Mouse (Mus musculus): Measurements from ENCODE around the gene Ift172. TPM values are rescaled to one million over a fixed set of nuclear protein-coding genes. Genes with fewer than 3 reads are reported as not detected.
A peak's percentile ranks its signal among the peaks of the same experiment; 100 is the strongest.

Ift172 gene
- 10 to 100 TPM; 39.7 to 41.8 TPM for total RNA-seq (2021)

GRCm38 (mm10) chr5:31290521-31291360, at the start of gene Ift172:
Gene Ift172, minus strand, starts transcription at chr5:31291116.
- intact Hi-C loops (cut with DNase I): loop anchor here (5.0 to 10.0 kb wide), 3 partner anchors 48 to 174 kb away; partner anchors contain the start of genes Gm29609, Gm9970 and Nrbp1

DNA sequence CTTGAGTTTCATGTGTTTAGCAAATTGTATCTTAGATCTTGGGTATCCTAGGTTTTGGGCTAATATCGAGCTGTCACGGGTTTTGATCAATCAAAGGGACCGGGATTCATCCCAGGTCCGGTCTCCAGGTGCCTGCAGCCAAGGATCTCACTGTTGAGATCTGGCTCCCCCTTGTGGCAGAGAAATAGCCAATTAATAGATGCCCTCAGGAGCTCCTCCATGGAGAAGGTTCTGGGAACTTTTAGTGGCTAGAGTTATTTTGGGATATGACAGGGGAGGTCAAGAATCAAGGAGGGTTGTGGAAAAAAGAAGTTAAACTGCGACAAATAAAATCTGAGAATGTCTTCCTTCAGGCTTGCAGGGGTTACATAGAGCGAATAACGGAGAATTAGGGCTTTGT, 37.3 kb upstream of the Ift172 start:
- intact Hi-C loops (cut with DNase I): loop anchor here (5.0 kb wide), 1 partner anchor 111 kb away; no protein-coding TSS in a partner anchor
- DNase-seq (ENCODE audit: low spot score): peak; percentile 6

More at GRCm38 (mm10) chr5:31290521-31291360, at the start of gene Ift172:
- DNase-seq (ENCODE audit: low spot score): peak; percentile 94

DNA sequence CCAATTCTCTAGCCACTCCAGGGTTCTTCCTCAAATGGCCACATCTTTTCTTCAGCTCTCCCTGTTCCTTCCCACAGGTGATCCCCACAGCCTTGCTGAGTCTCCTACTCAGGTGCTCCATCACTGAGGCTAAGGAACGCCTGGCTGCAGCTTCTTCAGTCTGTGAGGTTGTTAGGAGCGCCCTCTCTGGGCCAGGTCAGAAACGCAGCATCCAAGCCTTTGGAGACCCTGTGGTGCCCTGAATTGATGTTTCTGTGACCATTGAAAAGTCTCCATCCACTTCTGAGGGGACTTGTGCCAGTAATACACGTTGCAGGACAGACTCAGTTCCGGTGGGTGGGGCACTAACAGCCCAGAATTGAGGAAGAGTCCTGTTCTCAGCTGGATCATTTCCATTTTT, 35.9 kb upstream of the Ift172 start:
- intact Hi-C loops (cut with DNase I): loop anchor here (5.0 kb wide), 1 partner anchor 110 kb away; no protein-coding TSS in a partner anchor
- no peak for DNase-seq (ENCODE audit: low spot score)

DNA sequence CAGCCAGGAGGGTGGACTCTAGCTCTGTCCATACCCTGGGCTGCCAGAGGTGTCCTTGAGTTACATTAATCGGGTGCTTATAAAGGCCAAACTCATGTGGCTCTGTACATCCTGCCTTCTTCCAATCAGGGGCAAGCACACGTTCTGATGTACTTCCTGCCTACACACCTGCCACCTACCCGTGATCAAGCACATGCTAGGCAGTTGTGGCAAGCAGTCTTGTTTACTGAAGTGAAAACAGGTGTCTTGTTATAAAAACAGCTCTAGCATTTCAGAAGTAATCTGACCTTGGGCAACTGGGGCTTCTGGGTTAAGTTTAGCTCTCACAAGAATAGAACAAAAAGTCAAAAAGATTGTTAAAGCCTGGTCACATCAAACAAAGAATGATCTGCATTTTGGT, 33.2 kb upstream of the Ift172 start:
- intact Hi-C loops (cut with DNase I): no loop called here
- no peak for DNase-seq (ENCODE audit: low spot score)

GRCm38 (mm10) chr5:31322776-31323175, 31.9 kb upstream of the Ift172 start:
- DNase-seq (ENCODE audit: low spot score): no peak
- intact Hi-C loops (cut with DNase I): no loop called here

DNA sequence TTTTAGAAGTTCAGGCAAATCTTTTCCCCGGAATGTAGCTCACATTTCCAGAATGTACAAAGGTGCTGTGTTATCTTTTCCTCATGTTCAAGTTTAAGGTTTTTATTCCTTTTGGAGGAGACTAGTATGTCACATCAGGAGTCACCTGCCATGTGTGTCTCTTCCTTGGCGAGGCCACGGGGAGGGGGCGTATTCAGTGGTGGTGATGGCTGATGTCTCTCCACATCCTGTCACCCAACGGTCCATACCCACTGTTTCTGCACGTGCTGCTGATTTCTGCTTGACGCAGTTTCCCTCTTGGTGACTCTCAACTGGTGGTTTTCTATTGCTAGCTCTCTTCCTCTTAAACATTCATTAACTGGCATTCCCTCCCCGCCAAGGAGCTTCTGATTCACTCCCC, 21.9 kb upstream of the Ift172 start:
- intact Hi-C loops (cut with DNase I): no loop called here

DNA sequence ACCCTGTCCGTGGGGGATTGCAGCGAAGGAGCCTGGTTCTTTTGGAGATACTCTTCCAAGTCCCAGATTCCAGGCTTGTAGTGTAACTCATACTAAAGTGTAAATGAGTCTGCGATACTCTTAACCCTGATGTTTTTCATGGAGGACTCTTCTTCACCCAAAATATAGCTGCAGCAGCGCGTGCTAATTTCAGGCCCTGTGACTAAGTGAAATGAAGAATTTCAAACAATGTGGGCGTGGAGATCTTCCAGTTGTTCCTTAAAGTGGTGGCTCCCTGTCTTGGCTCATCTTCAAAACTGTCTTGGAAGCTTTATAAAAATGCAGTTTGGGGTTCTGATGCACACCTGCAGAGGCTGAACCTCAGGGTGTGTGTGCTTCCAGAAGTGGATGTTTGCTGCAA, 12.2 kb upstream of the Ift172 start:
- intact Hi-C loops (cut with DNase I): no loop called here
- no peak for DNase-seq (ENCODE audit: low spot score)

More for the DNA sequence above, 21.9 kb upstream of the Ift172 start:
- DNase-seq (ENCODE audit: low spot score): no peak

DNA sequence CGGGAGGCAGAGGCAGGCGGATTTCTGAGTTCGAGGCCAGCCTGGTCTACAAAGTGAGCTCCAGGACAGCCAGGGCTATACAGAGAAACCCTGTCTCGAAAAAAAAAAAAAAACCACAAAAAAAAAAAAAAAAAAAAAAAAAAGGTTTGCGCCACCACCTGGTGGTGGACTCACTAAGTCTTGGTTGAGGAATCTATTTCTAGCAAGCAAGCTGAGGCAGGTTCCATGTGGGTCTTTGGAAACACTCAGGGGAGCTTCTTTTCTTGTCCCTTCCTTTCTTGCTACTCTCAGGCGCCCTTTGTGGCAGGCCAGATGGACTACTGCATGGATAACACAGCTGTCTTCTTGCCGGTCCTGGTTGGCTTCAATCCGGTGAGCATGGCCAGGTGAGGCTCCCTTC, 10.9 kb upstream of the Ift172 start:
- DNase-seq (ENCODE audit: low spot score): no peak
- intact Hi-C loops (cut with DNase I): no loop called here

GRCm38 (mm10) chr5:31298486-31298885, 7.6 kb upstream of the Ift172 start:
- DNase-seq (ENCODE audit: low spot score): no peak
- intact Hi-C loops (cut with DNase I): loop anchor here (10.0 kb wide), 1 partner anchor 166 kb away; no protein-coding TSS in a partner anchor

DNA sequence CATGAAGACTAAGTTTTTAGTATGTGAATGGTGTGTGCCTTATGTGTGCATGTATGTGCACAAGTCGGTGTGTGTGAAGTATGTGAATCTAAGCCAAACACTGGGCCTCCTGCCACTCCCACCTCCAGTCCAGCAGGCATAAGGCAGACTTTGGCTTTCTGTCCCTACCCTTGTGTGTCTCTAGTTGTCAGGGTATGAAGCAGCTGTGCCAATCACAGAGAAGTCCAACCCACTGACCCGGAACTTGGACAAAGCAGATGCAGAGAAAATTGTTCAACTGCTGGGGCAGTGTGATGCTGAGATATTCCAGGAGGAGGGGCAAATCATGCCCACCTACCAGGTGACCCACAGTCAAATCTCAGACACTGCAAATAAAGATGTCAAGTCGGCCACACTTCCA, 7.1 kb upstream of the Ift172 start:
- intact Hi-C loops (cut with DNase I): loop anchor here (10.0 kb wide), 1 partner anchor 167 kb away; no protein-coding TSS in a partner anchor
- DNase-seq (ENCODE audit: low spot score): no peak

- no peak for DNase-seq (ENCODE audit: low spot score)
- intact Hi-C loops (cut with DNase I): loop anchor here (10.0 kb wide), 1 partner anchor 168 kb away; no protein-coding TSS in a partner anchor
Measured at GRCm38 (mm10) chr5:31297047-31297757, 6.3 kb upstream of the Ift172 start, which contains the start of gene Gckr. Gene Gckr, plus strand, starts transcription at chr5:31297443.

GRCm38 (mm10) chr5:31295606-31296141, 4.8 kb upstream of the Ift172 start, which contains the start of gene Fndc4:
Gene Fndc4, minus strand, starts transcription at chr5:31296080.
- DNase-seq (ENCODE audit: low spot score): no peak
- intact Hi-C loops (cut with DNase I): loop anchor here (10.0 kb wide), 1 partner anchor 169 kb away; no protein-coding TSS in a partner anchor

DNA sequence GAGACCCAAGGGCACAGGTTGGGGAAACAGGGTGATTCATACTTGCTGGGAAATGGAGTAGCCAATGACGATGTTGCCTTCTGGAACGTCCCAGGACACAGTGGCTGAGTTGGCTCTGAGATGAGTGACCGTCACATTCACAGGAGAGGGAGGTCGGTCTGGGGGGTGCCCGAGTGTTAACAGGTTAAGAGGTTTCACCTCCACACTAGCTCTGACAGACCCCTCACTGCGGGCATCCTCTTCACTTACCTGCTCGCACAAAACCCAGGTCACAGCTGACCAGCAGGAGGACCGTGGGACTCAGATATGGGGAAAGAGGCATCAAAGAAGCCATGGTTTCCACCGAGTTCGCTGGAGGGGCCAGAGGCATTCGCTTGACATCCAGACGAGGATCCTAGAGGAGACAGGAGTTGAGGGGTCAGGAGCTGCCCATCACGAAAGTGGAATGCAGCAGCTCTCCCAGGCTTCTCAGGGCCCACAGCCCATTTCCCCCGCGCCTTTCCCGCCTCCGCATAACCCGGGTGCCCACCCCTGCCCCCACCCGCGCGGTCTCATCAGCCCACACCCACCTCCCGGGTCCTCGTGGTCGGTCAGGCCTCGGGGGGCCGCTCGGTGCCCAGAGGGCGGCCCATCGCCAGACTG, 4.2 kb upstream of the Ift172 start:
- DNase-seq (ENCODE audit: low spot score): no peak
- intact Hi-C loops (cut with DNase I): loop anchor here (5.0 to 10.0 kb wide), 3 partner anchors 53 to 170 kb away; partner anchors contain the start of genes Gm29609, Gm9970 and Nrbp1

- intact Hi-C loops (cut with DNase I): loop anchor here (5.0 to 10.0 kb wide), 3 partner anchors 49 to 173 kb away; partner anchors contain the start of genes Gm29609, Gm9970 and Nrbp1
- DNase-seq (ENCODE audit: low spot score): no peak
Measured at GRCm38 (mm10) chr5:31291361-31291688, 409 bp upstream of the Ift172 start.

- no peak for DNase-seq (ENCODE audit: low spot score)
- intact Hi-C loops (cut with DNase I): loop anchor here (5.0 to 10.0 kb wide), 4 partner anchors 47 to 175 kb away; partner anchors contain the start of genes Gm29609, Gm9970, Nrbp1 and Ppm1g
Measured at GRCm38 (mm10) chr5:31289626-31290230, 1.2 kb downstream of the Ift172 start.

- intact Hi-C loops (cut with DNase I): loop anchor here (5.0 kb wide), 1 partner anchor 66 kb away; the partner anchor contains the start of gene Ppm1g
- no peak for DNase-seq (ENCODE audit: low spot score)
Measured at GRCm38 (mm10) chr5:31288655-31289054, 2.3 kb downstream of the Ift172 start.

DNA sequence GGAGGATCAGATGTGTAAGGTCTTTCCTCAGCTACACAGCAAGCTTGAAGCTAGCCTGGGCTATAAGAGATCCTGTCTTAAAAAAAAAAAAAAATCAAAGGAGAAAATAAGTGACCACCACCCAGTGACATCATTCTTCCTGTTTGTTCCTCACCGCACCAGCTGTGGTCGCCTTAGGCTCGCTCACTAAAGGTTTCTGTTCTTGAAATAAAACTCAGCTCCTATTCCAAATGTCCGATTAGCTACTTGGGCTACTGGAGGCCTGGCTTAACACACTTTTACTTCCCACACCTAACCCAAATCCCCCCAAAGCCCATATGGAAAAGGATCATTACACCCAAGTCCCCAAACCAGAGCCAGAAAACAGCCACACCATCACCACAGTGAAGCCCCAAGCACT, 2.7 kb downstream of the Ift172 start:
- intact Hi-C loops (cut with DNase I): loop anchor here (5.0 kb wide), 1 partner anchor 66 kb away; the partner anchor contains the start of gene Ppm1g
- no peak for DNase-seq (ENCODE audit: low spot score)

- intact Hi-C loops (cut with DNase I): no loop called here
- no peak for DNase-seq (ENCODE audit: low spot score)
Measured at GRCm38 (mm10) chr5:31279245-31279988, 11.5 kb downstream of the Ift172 start.
